ENCODE assay signal across 8 mouse cellular contexts in the genomic region with DNA sequence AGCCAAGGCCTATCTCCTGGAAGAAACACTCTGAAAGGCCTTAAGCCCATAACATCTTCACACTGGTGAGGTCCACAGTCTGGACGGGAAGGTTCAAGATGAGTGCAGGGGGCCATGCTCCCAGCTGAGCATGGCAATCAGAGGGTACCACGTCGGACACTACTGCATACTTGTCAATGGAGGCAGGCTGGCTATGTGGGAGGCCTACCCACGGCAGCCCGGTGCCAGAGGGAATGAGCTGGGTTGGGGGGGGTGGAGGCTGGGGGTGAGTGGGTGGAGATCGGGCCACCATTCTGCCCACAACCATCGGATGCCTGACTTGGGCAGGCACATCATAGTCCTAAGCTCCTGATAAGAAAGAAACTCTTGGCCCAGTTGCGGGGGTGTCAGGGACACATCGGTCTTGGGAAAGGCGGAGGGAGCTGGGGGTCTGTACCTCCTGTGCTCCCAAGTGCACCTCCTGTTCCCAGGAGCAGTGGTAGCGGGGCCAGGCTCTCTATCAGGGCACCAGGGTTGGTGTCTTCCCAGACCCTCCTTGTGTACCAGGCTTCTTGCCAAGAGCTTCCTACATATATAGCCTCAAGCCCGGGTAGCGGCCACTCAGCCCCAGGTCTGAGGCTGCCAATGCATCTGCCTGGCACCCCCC. TPM values are rescaled to one million over a fixed set of nuclear protein-coding genes. Genes with fewer than 3 reads are reported as not detected.
DNase-seq lines count a peak whose midpoint lies in the region; ATAC-seq and TF ChIP-seq lines count a peak whose summit lies in the region.

No protein-coding gene starts in this region.

- H3K4me1 ChIP-seq in heart, embryonic 15.5 days (replicated peaks) = peaks cover 60% of the 10 kb centered on the region
- H3K4me1 ChIP-seq in brown adipose tissue, adult 24 weeks (ENCODE audit: control insufficient read depth, insufficient read depth, insufficient read length, low read length) = peaks cover 28% of the 10 kb centered on the region
- H3K4me1 ChIP-seq in forebrain, postnatal 0 days (ENCODE audit: insufficient read depth) = peaks cover 23% of the 10 kb centered on the region
- H3K4me1 ChIP-seq in midbrain, embryonic 14.5 days (ENCODE audit: control insufficient read depth, insufficient read depth, low read length) = peaks cover 40% of the 10 kb centered on the region

- no peak overlapping the region for H3K27ac ChIP-seq in heart, embryonic 15.5 days
- H3K27ac ChIP-seq in brown adipose tissue, adult 24 weeks (replicated peaks; ENCODE audit: low read depth, low read length) = no peak overlapping the region
- no peak overlapping the region for H3K27ac ChIP-seq in forebrain, postnatal 0 days (ENCODE audit: low read depth, low read length)
- no peak overlapping the region for H3K27ac ChIP-seq in midbrain, embryonic 14.5 days (replicated peaks; ENCODE audit: low read depth, low read length)

- DNase-seq in heart, postnatal 4 days = no peak
- DNase-seq in forebrain, postnatal 0 days = no peak
- no peak for DNase-seq in midbrain, embryonic 14.5 days
- no peak for DNase-seq in right cerebral cortex, postnatal 4 days
- no peak for DNase-seq in layer of hippocampus, adult 8-10 months (ENCODE audit: low spot score in 2 of 2)

- H3K36me3 ChIP-seq in heart, embryonic 15.5 days = peaks cover 3% of the 10 kb centered on the region
- H3K36me3 ChIP-seq in forebrain, postnatal 0 days (ENCODE audit: insufficient read depth) = peaks cover 10% of the 10 kb centered on the region
- peaks cover 7% of the 10 kb centered on the region; the same call in 1 of the 2 replicates for H3K36me3 ChIP-seq in midbrain, embryonic 14.5 days (ENCODE audit: control insufficient read depth, insufficient read depth, low read length)

- peak overlapping the region; percentile 95; the same call in 1 of the 2 replicates for H3K4me2 ChIP-seq in heart, embryonic 15.5 days
- H3K4me2 ChIP-seq in forebrain, postnatal 0 days (ENCODE audit: low read depth) = peak overlapping the region; percentile 93
- peak overlapping the region; percentile 12; the same call in 1 of the 2 replicates for H3K4me2 ChIP-seq in midbrain, embryonic 14.5 days (ENCODE audit: low read length)

- H3K9ac ChIP-seq in heart, embryonic 15.5 days = no peak overlapping the region
- H3K9ac ChIP-seq in forebrain, postnatal 0 days = no peak overlapping the region
- no peak overlapping the region for H3K9ac ChIP-seq in midbrain, embryonic 14.5 days (replicated peaks; ENCODE audit: low read length)

- H3K9me3 ChIP-seq in heart, embryonic 15.5 days (replicated peaks) = no peaks in the 10 kb centered on the region
- no peaks in the 10 kb centered on the region for H3K9me3 ChIP-seq in forebrain, postnatal 0 days (ENCODE audit: low read length)
- no peaks in the 10 kb centered on the region for H3K9me3 ChIP-seq in midbrain, embryonic 14.5 days (ENCODE audit: control insufficient read depth, low read length)

- TF ChIP-seq CTCF in forebrain, postnatal 0 days (IDR thresholded peaks at IDR 0.05; ENCODE audit: low read depth) = no peak

- 0 out of 2 replicates have a peak overlapping the region, but pooled peaks have one; percentile 45 for H3K4me3 ChIP-seq in heart, embryonic 15.5 days
- H3K4me3 ChIP-seq in brown adipose tissue, adult 24 weeks (ENCODE audit: insufficient read depth, low read depth, low read length) = peak overlapping the region; percentile 41
- no peak overlapping the region; the same call in 1 of the 2 replicates for H3K4me3 ChIP-seq in forebrain, postnatal 0 days (ENCODE audit: low read depth, low read length)
- H3K4me3 ChIP-seq in midbrain, embryonic 14.5 days (replicated peaks; ENCODE audit: low read depth, low read length) = no peak overlapping the region

- no peak for ATAC-seq in heart, embryonic 15.5 days (replicated peaks; ENCODE audit: insufficient number of reproducible peaks, insufficient read depth, low FRiP score, low read depth)
- no peak for ATAC-seq in forebrain, postnatal 0 days
- ATAC-seq in midbrain, embryonic 14.5 days (ENCODE audit: low FRiP score, low TSS enrichment) = no peak
- no peak for ATAC-seq in megakaryocyte progenitor cell, adult 5-6 weeks (replicated peaks; ENCODE audit: poor library complexity)

- peaks cover 53% of the 10 kb centered on the region for H3K27me3 ChIP-seq in heart, embryonic 15.5 days
- peaks cover 38% of the 10 kb centered on the region for H3K27me3 ChIP-seq in forebrain, postnatal 0 days (ENCODE audit: insufficient read depth, low read length)
- H3K27me3 ChIP-seq in midbrain, embryonic 14.5 days (ENCODE audit: control insufficient read depth, insufficient read depth, low read length) = peaks cover 66% of the 10 kb centered on the region

- WGBS in heart, embryonic 15.5 days = 60% methylated on average over 13 of the region's 13 CpGs
- 65% methylated on average over 13 of the region's 13 CpGs for WGBS in forebrain, postnatal 0 days
- WGBS in midbrain, embryonic 14.5 days = 63% methylated on average over 13 of the region's 13 CpGs

RNA-seq across cellular contexts. Expression of a gene that starts 2.1 kb away (rescaled TPM):
- polyA plus RNA-seq in heart, embryonic 15.5 days (2015; fragmentation: Nextera tagmentation; extraction: Ambion mirVana) = 19.4 and 28.2 TPM in 2 replicates
- 10 to 100 TPM; 20.3 to 22.1 TPM for total RNA-seq in heart, postnatal 4 days (2021)
- 17.7 and 20.5 TPM in 2 replicates for polyA plus RNA-seq in brown adipose tissue, adult 24 weeks (2012; ENCODE audit: insufficient read depth, insufficient read length, missing spikeins)
- 25.9 and 30.7 TPM in 2 replicates for total RNA-seq in forebrain, postnatal 0 days (2014; rRNA removed)
- polyA plus RNA-seq in forebrain, postnatal 0 days (2015; fragmentation: Nextera tagmentation; extraction: Ambion mirVana) = 18.7 and 23.3 TPM in 2 replicates
- polyA plus RNA-seq in midbrain, embryonic 14.5 days (2014; fragmentation: Nextera tagmentation; extraction: Ambion mirVana) = 19.7 and 22.1 TPM in 2 replicates
- total RNA-seq in megakaryocyte progenitor cell, adult 5-6 weeks (2015) = 0.22 and 0.46 TPM in 2 replicates
- total RNA-seq in megakaryocyte progenitor cell, adult 5-6 weeks (2017) = 0.58 TPM in 1 of 2 replicates, not detected in the other
- total RNA-seq in layer of hippocampus, adult 8-10 months (2022) = 10 to 100 TPM; 81.4 to 91.4 (median 86.0) TPM

RNA-seq across cellular contexts. Expression of a gene that starts 5.1 kb away (rescaled TPM):
- 0.96 and 1.1 TPM in 2 replicates for polyA plus RNA-seq in heart, embryonic 15.5 days (2015; fragmentation: Nextera tagmentation; extraction: Ambion mirVana)
- 1 to 10 TPM in 1 of 2 experiments, under 1 TPM in 1; 0.41 to 1.0 TPM for total RNA-seq in heart, postnatal 4 days (2021)
- 0.95 and 3.4 TPM in 2 replicates for polyA plus RNA-seq in brown adipose tissue, adult 24 weeks (2012; ENCODE audit: insufficient read depth, insufficient read length, missing spikeins)
- 2.3 and 6.8 TPM in 2 replicates for total RNA-seq in forebrain, postnatal 0 days (2014; rRNA removed)
- 4.5 and 5.3 TPM in 2 replicates for polyA plus RNA-seq in forebrain, postnatal 0 days (2015; fragmentation: Nextera tagmentation; extraction: Ambion mirVana)
- 0.33 and 1.3 TPM in 2 replicates for polyA plus RNA-seq in midbrain, embryonic 14.5 days (2014; fragmentation: Nextera tagmentation; extraction: Ambion mirVana)
- not detected in 2 replicates for total RNA-seq in megakaryocyte progenitor cell, adult 5-6 weeks (2015)
- not detected in 2 replicates for total RNA-seq in megakaryocyte progenitor cell, adult 5-6 weeks (2017)
- 10 to 100 TPM; 48.3 to 100.0 (median 69.5) TPM for total RNA-seq in layer of hippocampus, adult 8-10 months (2022)

RNA-seq across cellular contexts. Expression of a gene that starts 35.7 kb away (rescaled TPM):
- polyA plus RNA-seq in heart, embryonic 15.5 days (2015; fragmentation: Nextera tagmentation; extraction: Ambion mirVana) = 26.2 and 30.9 TPM in 2 replicates
- total RNA-seq in heart, postnatal 4 days (2021) = 10 to 100 TPM; 19.4 to 20.6 TPM
- polyA plus RNA-seq in brown adipose tissue, adult 24 weeks (2012; ENCODE audit: insufficient read depth, insufficient read length, missing spikeins) = 14.4 and 18.4 TPM in 2 replicates
- total RNA-seq in forebrain, postnatal 0 days (2014; rRNA removed) = 31.0 and 34.5 TPM in 2 replicates
- polyA plus RNA-seq in forebrain, postnatal 0 days (2015; fragmentation: Nextera tagmentation; extraction: Ambion mirVana) = 33.3 and 36.6 TPM in 2 replicates
- 34.5 and 45.4 TPM in 2 replicates for polyA plus RNA-seq in midbrain, embryonic 14.5 days (2014; fragmentation: Nextera tagmentation; extraction: Ambion mirVana)
- 8.5 and 10.2 TPM in 2 replicates for total RNA-seq in megakaryocyte progenitor cell, adult 5-6 weeks (2015)
- 22.2 and 33.8 TPM in 2 replicates for total RNA-seq in megakaryocyte progenitor cell, adult 5-6 weeks (2017)
- total RNA-seq in layer of hippocampus, adult 8-10 months (2022) = 10 to 100 TPM; 22.1 to 26.4 (median 24.2) TPM

RNA-seq across cellular contexts. Expression of a gene that starts 36.1 kb away (rescaled TPM):
- polyA plus RNA-seq in heart, embryonic 15.5 days (2015; fragmentation: Nextera tagmentation; extraction: Ambion mirVana) = 359 and 482 TPM in 2 replicates
- 100 to 1,000 TPM; 247 to 254 TPM for total RNA-seq in heart, postnatal 4 days (2021)
- 121 and 140 TPM in 2 replicates for polyA plus RNA-seq in brown adipose tissue, adult 24 weeks (2012; ENCODE audit: insufficient read depth, insufficient read length, missing spikeins)
- 271 and 355 TPM in 2 replicates for total RNA-seq in forebrain, postnatal 0 days (2014; rRNA removed)
- 362 and 390 TPM in 2 replicates for polyA plus RNA-seq in forebrain, postnatal 0 days (2015; fragmentation: Nextera tagmentation; extraction: Ambion mirVana)
- 346 and 428 TPM in 2 replicates for polyA plus RNA-seq in midbrain, embryonic 14.5 days (2014; fragmentation: Nextera tagmentation; extraction: Ambion mirVana)
- total RNA-seq in megakaryocyte progenitor cell, adult 5-6 weeks (2015) = 183 and 217 TPM in 2 replicates
- 513 and 628 TPM in 2 replicates for total RNA-seq in megakaryocyte progenitor cell, adult 5-6 weeks (2017)
- 100 to 1,000 TPM; 333 to 412 (median 383) TPM for total RNA-seq in layer of hippocampus, adult 8-10 months (2022)

Comparison
In these comparisons a context has a peak if more than half of its experiments do, and no peak if none do; other contexts are left out.
1. H3K4me2 ChIP-seq: peak in every context shown above with its lines; median percentile 95 in heart, embryonic 15.5 days; 93 in forebrain, postnatal 0 days; 12 in midbrain, embryonic 14.5 days.
2. H3K4me3 ChIP-seq: peak in heart, embryonic 15.5 days (single experiment) and brown adipose tissue, adult 24 weeks (single experiment); none in forebrain, postnatal 0 days (single experiment) and midbrain, embryonic 14.5 days (single experiment).
3. RNA of a gene that starts 2.1 kb away (total RNA-seq): 81.4 to 91.4 TPM in layer of hippocampus, adult 8-10 months, 25.9 to 30.7 TPM in forebrain, postnatal 0 days and 20.3 to 22.1 TPM in heart, postnatal 4 days; 0.22 to 0.58 TPM in megakaryocyte progenitor cell, adult 5-6 weeks; every median in the first group is over 10 times any median in the second.